Mouse (Mus musculus) mouse trophoblast stem cell (cell line): Measurements from ENCODE around the gene Foxo3.

Source experiments
- in situ Hi-C, 2 experiments: fragments of 300-500 bp; cut with MseI, MboI; formaldehyde crosslinking; loops; 2 replicates in 1 of 2; 3 replicates in 1 of 2; pipeline ENCODE4 v1.15.1; 2025

Foxo3 gene

DNA sequence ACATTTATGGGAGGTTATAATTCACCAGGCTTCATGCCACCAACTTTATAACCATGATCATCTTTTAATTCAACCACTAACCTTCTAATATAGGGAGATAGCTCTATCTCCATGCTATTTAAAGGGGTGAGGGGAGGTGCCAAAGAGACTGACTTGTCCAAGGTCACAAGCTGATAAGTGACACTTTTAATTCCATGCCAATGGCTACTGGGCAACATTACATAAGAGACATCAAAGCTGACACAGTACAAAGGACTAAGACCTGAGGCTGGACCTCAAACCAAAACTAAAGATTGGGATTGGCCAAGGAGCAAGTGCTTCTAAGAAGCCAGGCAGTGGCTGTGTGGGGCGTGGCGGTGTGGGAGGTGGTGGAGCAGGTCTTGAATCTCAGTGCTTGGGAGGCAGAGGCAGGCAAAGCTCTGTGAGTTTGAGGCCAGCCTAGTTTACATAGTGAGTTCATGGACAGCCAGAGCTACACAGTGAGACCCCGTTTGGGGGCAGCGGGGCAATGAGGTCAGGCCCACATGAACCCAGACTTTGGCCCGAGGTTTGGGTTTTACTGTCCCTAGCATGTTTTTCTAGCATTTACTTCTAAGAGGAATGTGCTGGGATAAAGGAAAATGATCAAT, 46.0 kb downstream of the Foxo3 start:
- in situ Hi-C loops, result no loop called here

DNA sequence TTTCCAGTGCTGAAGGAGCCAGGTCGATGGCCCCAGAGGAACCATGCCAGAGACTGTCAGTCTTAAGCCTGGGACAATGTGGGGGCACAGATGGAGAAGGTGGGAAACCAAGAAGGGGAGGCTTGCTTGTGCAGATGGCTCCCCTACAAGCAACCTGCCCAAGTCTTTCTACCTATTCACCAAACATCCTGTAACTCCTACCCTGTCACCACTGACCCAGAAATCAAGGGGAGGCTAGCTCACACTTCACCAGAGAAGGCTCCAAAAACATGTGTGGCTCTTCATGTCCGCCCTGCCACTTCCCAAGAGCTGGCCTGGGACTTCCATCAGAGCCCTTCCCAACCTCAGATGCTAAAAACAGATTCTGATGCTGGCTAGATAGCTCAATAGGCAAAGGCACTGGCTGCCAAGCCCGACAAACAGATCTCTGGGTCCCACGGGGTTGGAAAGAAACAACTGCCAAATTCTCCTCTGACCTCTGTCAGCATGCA, 48.8 kb downstream of the Foxo3 start:
- in situ Hi-C loops, result no loop called here

DNA sequence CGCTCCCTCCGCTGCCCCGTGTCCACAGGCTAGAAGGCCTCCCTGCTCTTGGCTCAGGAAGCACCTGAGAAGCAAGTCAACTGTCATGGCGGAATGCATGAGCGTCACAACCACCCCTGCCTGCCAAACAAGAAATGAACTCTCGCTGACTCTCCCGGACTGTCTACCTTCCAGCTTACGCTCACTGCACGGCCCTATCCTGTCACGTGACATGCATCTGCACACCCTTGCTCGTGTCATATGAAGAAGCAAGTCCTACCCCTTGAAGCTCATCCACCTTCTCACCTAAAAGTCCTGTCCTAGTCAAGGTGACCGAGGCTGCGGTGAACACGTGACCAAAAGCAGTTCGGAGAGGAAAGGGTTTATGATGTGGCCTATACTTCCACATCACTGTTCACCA, 50.4 kb downstream of the Foxo3 start:
- in situ Hi-C loops, result no loop called here

DNA sequence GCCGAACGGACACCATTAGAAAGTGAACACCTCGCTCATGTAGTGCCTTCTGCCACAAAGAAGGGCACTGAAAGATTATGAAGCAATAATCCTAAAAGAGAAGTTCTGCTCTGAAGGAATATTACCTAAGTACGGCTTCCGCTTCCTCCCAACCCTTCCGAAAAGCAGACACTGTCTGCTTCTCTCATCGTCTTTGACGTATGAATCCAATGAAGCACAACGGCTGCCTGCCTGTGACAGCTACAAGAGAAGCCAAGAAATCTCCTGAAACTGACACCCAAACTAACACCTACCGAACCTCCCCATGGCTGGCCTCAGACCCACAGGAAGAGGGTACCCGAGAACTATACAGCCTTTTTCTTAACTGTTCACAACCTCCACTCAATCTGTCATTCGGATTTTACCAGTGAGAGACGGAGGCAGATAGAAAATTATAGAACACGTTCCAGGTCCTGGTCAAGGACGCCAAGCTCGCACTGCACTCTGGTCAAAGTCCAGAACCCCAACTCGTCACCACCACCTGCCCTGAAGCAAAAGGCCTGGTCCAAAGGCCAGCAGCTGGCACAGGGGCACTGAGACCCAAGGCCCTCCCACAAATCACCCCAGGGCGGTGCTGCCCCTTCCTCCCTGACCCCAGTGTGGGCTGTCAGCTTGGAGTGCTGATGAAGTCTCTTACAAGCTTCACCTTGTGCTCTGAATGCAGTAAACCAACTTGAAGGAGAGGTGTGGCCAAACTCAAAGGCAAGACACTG, 51.2 kb downstream of the Foxo3 start:
- in situ Hi-C loops, result no loop called here

DNA sequence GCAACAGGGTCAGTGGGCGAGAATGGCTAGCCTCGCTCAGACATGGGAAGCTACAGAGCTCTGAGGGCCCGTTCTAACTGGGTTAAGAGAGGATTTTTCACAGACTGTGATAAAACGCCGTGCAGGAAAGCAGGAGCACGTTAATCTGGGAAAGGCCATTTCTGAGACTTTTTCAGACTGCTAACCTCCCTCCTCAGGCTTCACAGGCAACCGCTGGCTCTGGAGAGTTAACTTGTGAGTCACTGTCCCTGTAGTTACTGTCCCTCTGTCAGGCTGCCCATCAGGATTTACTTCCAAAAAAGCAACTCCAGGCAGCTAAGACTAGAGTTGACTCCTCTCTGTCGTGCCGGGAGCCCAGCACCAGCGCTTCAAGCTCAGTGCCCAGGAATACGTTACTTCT, 54.6 kb downstream of the Foxo3 start:
- in situ Hi-C loops, result no loop called here

DNA sequence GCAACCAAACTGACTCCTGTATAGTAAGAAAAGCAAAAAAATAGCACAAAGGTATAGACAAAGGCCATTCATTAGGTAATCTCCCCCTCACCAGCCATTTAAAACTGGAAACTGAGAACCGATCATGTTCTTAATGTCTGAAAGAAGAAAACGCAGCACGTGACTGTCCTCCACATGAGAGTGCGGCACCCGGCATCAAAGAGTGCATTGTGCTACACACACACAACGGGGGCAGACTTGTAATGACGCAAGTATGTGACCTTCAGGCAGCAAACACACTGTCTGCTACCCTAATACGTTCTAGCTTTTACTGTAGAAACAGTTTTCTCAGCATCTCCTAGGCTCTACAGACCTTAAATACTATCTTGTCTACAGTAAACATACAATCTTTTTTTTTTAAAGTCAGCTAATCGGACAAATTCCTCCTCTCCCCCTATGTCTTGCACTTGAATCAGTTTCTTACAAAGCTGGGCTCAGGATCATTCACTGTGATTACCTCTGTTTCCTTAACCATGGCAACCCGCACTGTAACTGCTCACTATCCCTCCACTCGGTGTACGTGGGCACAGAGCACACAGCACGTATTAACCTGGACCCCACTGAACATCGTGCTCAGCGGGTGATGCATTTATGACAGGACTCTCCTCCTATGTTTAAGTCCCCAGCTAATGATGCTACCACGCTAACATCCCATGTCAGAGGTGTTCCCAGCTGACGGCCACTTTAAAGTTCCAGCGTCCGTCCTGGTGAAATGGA, 55.2 kb downstream of the Foxo3 start:
- in situ Hi-C loops, result no loop called here

DNA sequence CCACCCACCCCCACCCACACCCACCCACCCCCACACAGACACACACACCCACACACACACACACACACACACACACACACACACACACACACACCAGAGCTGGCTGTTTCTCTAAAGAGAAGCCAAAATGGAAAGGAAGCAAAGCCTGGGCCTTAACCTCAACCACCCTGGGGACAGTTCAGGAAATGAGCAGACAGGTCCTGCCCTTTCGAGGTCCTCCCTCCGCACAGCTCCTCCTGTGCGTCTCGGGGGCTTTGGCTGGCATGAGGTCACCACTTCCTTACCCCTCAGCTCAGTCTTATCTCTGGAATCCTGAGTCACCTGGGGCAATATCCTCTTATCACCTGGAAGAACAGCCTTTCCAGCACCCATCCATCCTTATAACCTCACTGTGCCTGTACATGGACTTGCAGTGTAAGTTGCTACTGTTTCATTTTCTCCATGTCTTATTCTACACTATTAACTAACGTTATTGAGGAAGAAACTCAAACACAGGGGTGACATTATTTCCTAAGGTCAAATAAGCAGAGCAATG, 56.1 kb downstream of the Foxo3 start:
- in situ Hi-C loops, result no loop called here

DNA sequence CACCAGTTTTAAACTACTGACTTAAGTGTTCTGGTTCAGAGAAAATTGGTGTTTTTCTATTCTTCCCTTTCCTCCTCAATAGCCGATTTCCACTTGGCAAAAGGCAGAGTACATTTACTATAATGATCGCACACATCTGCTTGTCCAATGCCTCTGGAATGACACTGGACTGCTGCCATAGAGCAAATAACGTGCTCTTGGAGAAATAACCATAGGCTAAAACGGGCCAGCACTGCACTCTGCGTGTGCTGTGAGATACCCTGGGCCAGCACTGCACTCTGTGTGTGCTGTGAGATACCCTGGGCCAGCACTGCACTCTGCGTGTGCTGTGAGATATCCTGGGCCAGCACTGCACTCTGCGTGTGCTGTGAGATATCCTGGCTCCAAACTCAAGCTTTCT, 65.1 kb downstream of the Foxo3 start:
- in situ Hi-C loops, result no loop called here

DNA sequence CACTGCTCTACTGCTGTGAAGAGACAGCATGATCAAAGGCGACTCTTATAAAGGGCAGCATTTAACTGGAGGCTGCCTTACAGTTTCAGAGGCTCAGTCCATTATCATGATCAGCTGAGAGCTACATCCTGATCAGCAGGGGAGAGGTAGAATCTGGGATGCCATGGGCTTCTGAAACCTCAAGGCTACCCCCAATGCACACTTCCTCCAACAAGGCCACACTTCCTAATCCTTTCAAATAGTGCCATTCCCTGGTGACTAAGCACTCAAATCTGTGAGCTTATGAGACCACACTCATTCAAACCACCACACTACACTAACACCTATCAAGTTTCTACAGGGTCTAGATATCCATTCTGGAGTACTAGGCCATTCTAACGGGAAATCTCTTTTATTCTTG, 65.9 kb downstream of the Foxo3 start:
- in situ Hi-C loops, result no loop called here

DNA sequence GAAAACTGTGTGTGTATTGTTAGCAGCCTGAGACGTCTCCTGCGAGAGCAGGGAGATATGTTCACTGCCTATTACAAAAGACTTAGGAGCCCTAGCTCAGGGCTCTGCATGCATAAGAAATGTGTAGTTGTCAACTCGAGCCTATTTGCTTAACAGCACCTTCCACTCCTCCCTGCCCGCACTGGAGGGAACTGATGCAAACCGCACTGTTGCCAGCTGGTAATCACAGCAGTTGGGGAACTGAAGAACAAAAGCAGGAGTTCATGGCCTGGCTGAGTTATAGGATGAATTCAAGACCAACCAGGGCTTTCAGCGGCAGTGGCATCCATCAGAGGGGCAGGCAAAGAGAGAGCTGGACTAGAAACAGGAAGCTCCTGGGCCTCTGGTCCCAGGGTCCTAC, 66.7 kb downstream of the Foxo3 start:
- in situ Hi-C loops, result no loop called here

DNA sequence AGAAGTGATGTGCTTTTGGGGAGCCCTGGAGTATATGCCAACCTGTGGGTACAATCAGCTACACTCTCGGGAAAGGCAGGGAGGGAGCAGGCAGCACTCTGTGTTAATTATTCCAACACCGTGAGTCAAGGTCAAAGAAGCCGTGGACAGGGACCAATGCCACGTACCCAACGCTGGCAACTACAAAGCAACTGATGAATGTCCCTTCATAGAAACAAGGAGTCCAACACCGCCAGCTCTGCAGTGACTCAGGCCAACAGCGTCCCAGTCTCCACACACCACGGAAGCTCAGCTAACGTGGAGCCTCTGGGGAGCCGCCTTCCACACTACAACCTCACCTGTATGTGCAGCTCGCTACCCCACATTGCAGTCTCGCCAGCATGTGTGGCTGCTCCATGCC, 68.9 kb downstream of the Foxo3 start:
- in situ Hi-C loops, result no loop called here

DNA sequence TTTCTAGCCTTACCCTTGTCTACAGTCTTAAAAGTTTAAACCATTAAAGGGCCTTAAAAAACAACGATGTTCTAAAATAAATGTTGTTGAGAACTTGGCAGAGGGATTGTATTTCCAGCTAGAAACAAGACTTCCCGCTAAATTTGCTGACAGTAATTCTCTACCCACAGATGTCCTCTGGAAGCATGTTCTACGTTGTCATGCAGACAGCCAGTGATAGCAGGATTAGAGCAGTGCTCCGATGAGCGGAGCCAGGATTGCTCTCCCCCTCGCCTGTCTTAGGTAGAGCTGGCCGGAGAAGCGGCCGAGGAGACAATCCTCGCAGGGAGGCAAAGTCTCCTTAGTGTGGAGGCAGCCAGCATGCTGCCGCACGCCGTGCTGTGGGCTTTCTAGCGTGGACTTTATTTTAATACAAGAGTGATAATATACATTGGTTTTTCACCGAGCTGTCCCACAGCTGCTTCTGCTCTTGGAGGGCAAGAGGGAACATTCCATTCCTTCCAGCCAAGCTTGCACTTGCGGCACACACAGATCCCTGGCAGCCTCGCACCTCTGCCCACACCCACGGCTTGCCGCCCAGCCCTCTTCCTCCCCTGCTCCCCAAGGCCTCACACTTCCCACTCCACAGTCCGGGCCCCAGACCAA, 71.7 kb downstream of the Foxo3 start:
- in situ Hi-C loops, result no loop called here

DNA sequence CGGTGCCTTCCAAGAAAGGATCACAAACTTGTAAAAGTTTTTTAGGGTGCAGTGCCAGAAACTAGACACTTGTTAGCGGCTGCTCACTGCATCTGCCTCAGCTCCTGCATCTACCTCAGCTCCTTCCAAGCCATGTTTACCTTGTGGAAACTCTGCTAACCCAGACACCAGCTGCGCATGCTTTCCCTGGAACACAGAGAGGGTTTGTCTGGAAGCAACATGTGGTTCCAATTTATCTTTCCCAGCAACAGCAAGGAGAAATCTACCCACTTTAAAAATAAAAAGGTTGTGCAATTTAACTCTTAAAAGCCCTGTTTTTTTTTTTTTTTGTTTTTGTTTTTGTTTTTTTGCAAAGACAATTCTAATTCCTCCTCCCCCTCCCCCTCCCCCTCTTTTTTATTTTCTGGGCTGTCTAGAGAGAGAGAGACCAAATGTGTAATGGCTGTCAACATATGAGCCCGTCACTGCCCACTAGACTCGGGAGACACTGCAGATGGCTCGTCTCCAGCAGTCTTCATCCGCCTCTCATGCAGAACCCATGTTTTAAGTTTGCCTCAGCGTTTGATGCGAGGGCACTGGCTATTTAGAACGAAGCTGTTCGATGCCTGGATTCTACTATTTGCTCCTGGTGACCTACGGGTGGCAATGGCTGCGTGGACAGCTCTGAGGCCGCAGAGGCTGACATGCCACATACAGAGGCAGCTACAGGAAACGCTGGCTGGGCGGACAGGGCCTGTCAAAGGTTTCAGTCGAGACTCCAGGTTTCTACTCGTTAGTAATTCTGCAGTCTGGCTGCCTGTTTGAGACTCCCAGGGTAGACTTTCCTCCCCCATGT, 73.0 kb downstream of the Foxo3 start:
- in situ Hi-C loops, result no loop called here

DNA sequence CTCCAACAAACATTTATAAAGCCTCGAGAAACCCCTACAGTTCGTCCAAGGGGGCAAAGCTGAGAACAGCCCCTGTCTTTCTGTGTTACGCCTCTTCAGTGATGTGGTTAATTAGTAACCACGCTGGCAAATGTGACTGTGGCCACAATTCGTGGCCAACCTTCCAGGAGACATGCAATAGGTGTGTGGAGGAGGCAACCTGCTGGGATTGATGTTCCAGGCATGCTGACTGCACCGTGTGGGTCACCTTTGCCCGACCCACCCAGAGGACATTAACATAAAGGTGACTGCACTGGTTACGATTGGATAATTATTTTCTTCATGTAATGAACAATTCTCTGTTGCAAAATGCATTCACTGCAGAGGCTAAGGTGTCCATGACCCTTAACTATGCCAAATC, 74.0 kb downstream of the Foxo3 start:
- in situ Hi-C loops, result no loop called here

DNA sequence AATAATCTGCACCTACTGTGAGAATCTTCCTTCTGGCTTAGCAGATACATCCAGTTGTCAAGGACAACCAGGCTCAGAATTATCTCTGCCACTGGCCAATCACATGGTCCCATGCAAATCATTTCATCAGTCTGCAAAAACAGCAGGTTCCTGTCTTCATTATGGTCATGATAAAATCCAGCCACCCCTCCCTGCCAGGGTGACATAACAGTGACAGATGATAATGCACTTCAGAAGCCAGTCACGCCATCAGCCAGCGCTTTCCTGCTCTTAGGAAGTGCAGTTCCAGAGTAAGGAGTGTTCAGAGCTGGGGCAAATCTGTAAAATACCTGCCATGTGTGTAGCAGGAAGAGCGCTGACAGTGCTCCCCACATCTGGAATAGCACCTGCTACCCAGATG, 77.1 kb downstream of the Foxo3 start:
- in situ Hi-C loops, result no loop called here

DNA sequence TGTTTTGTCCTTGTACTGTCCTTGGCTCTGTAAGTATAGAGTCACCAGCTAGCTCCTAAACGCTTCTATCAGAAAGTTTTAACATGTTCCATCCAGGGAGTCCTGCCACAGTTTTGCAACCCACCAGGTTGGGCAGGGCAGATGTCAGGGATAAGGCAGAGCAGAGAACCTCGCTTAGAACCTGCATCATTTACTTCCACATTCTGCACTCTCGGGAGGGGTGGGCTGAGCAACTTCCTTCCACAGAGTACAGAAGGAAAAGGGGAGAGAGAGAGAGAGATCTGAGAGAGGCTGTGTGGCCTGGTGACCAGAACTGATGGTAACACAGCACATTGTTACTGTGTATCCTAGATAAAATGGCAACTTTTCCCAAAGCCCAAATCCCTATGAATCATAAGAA, 77.9 kb downstream of the Foxo3 start:
- in situ Hi-C loops, result no loop called here

DNA sequence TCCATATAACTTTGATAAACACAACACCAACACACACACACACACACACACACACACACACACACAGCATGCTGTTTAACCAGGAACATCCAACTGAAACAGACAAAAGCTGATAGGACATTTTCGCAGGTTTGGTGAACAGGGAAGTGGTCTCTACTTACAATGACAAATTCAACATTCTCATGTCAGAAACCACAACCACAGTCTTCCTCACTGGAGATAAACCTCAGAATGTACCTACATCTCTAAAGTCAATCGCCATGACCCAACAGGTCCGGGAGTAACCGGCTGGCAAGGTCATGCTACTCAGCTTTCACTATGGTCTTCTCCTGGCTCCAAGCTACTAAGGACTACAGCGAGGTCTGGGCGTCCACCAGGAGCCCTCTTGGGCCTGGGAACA, 81.8 kb downstream of the Foxo3 start:
- in situ Hi-C loops, result no loop called here

DNA sequence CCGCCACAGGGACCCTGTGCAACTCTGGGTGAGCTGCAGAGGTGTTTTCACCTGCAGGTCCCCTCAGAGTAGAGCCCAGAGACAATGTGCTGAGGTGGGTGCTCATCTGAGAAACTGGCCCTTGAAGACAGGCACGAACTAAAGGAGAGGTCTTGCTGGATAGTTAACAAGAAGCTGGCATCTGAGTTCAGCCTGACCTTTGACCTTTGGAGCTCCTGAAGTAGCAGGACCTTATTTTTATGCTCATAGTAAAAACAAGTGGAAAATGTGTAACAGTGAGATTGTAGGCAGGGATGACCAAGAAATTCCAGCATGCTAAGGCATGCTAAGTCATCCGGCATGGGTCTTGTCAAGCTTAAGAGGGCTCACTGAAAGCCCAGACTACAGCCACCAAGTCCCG, 82.6 kb downstream of the Foxo3 start:
- in situ Hi-C loops, result no loop called here

DNA sequence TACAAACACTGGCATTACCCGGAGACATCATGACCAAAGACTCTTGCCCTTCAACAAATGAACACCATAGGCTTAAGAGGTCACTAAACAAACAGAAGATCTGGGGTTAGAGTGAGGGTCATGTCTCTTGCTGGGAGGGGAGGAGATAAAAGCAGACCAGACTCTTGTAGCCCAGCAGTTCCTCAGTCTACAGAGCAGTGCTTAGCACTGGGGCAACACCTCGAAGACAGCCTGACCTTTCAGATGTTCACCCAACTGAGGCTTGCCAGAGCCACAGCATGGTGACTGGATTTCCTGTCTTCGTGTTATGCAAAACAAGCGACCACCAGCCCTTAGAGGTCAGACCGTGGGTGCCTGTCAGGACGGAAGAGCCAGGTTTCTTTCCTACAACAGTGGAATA, 83.6 kb downstream of the Foxo3 start:
- in situ Hi-C loops, result no loop called here

DNA sequence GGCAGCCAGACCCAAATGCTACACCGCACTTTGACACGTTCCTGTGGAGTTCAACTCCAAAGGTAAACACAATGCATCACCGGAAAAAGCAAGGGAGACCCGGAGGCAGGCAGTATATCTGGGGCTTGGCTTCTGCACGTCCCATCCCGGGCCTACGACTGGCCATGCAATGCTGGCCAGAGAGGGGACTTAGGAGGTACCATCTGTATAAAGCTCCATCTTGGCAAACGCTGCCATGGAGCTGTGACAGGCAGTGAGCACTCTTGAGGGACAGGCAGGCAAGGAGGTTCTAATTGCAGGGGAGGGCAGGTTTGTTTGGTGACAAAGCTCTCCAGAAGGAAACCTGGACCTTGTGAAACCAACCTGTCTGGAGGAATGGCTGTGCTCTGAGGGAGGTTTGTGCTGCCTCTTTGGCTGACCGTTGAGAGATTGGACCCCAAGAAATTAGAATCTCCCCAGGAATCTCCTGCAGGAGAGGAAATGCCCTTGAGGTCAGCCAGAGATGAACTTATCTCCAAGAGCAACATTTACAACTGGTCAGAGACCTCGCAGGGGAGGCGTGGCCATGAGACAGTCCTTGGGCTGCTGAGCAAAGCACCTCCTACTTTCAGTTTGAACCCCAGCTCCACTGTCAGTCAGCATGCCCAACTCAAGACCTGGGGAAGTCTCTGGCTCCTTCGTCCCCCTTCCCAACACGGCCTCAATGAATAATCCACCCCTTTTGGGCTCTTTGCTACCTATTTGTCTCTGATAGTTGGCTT, 86.7 kb downstream of the Foxo3 start:
- in situ Hi-C loops, result no loop called here
